Mouse (Mus musculus): Measurements from ENCODE around the gene Wdr25. TPM values are rescaled to one million over a fixed set of nuclear protein-coding genes. Genes with fewer than 3 reads are reported as not detected.

Wdr25 gene
- polyA plus RNA-seq, 1 experiment from 2014 or later, result 7.6 TPM

Other genes with a start within 250 kb of the Wdr25 start
- 2.3 and 2.4 TPM in 2 replicates for gene Degs2, start 191.3 kb upstream of the Wdr25 start, polyA plus RNA-seq (2016; fragmentation: Nextera tagmentation; extraction: Ambion mirVana)
- 19.5 and 21.5 TPM in 2 replicates for gene Yy1, start 100.7 kb upstream of the Wdr25 start, polyA plus RNA-seq (2016; fragmentation: Nextera tagmentation; extraction: Ambion mirVana)
- gene Slc25a29, start 57.7 kb upstream of the Wdr25 start, polyA plus RNA-seq (2016; fragmentation: Nextera tagmentation; extraction: Ambion mirVana), result 15.8 and 17.0 TPM in 2 replicates
- 11.3 and 11.7 TPM in 2 replicates for gene Slc25a47, start 57.6 kb upstream of the Wdr25 start, polyA plus RNA-seq (2016; fragmentation: Nextera tagmentation; extraction: Ambion mirVana)
- gene Wars, start 543 bp downstream of the Wdr25 start, polyA plus RNA-seq (2016; fragmentation: Nextera tagmentation; extraction: Ambion mirVana), result 126 and 130 TPM in 2 replicates
- gene Begain, start 174.6 kb downstream of the Wdr25 start, polyA plus RNA-seq (2016; fragmentation: Nextera tagmentation; extraction: Ambion mirVana), result 10.9 and 11.1 TPM in 2 replicates